Mouse (Mus musculus) granulocyte monocyte progenitor cell, adult 5-6 weeks (primary cell): Measurements from ENCODE around the gene Nelfe. TPM values are rescaled to one million over a fixed set of nuclear protein-coding genes. Genes with fewer than 3 reads are reported as not detected.
"Not testable (repeated sequence)": the region's sequence is repeated elsewhere in the genome, so short reads cannot be mapped to it uniquely, and the experiment has no call there.

ENCODE experiments used
- ATAC-seq: replicated peaks from 2 replicates; pipeline ENCODE4 v1.8.0; 2016; ENCODE audit warnings: mild to moderate bottlenecking, moderate TSS enrichment, inconsistent platforms; ENCODE audit not compliant: poor library complexity, severe bottlenecking
- total RNA-seq, 2 experiments: library from RNA; stranded (forward) in 1 of 2; stranded (reverse) in 1 of 2; fragments of 200-712, 200-1000 nt in 1 of 2; fragments of >200 nt in 1 of 2; fragmentation: Nextera tagmentation in 1 of 2; gene quantifications; 2 replicates each; pipeline ENCODE4 v1.2.3; 2014 to 2017

Gene Nelfe
- 53.3 and 54.5 TPM in 2 replicates for total RNA-seq (2014; fragmentation: Nextera tagmentation)
- 37.1 and 57.3 TPM in 2 replicates for total RNA-seq (2017)

GRCm38 (mm10) chr17:34849722-34850516, at the start of gene Nelfe, which contains the start of gene Skiv2l:
Nelfe (plus strand) TSS chr17:34850391.
Skiv2l (minus strand) TSS chr17:34850210.
- peak; percentile 98 for ATAC-seq

GRCm38 (mm10) chr17:34800781-34801305, 49.3 kb upstream of the Nelfe start:
- ATAC-seq, result not testable (repeated sequence)

DNA sequence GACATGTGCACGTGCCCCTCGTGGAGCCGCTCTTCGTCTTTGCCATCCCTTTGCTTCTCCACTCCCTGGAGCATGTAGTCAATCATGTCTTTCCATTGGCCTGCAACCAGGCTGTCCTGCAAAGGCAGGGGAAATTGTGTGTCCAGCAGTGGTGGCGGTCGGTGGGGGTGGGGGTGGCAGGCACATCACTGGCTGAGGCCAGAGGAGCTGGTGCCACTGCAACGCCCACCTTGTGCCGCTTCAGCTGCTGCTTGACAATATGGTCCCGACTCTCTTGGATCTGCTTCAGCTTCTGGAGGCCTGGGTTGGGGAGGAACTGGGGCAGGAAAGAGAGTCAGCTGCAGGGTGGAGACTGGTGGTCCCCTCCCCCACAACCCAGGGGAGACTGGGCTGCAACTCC, 47.4 kb upstream of the Nelfe start:
- ATAC-seq, result not testable (repeated sequence)

DNA sequence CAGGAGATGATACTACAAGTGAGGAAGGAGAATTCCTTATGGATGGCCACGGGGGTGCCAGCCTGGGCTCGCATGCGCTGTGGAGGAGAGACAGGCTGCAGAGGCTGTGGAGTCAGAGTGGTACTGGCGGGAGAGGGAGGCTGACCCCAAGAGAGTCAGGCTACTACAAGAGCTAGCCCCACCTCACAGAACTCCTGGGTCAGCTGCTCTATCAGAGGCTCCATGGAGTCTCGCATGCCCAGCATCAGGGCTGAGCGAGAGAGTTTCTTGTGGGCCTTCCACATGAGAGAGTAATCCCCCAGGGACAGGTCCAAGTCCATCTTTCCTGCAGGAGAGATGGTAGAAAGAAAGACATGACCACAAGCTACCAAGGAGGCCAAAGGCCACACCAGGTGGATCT, 46.8 kb upstream of the Nelfe start:
- ATAC-seq, result not testable (repeated sequence)

- ATAC-seq, result not testable (repeated sequence)
Observed at GRCm38 (mm10) chr17:34804301-34804700, 45.9 kb upstream of the Nelfe start, which contains the start of gene Cyp21a1. Cyp21a1 (minus strand) TSS chr17:34804561.

DNA sequence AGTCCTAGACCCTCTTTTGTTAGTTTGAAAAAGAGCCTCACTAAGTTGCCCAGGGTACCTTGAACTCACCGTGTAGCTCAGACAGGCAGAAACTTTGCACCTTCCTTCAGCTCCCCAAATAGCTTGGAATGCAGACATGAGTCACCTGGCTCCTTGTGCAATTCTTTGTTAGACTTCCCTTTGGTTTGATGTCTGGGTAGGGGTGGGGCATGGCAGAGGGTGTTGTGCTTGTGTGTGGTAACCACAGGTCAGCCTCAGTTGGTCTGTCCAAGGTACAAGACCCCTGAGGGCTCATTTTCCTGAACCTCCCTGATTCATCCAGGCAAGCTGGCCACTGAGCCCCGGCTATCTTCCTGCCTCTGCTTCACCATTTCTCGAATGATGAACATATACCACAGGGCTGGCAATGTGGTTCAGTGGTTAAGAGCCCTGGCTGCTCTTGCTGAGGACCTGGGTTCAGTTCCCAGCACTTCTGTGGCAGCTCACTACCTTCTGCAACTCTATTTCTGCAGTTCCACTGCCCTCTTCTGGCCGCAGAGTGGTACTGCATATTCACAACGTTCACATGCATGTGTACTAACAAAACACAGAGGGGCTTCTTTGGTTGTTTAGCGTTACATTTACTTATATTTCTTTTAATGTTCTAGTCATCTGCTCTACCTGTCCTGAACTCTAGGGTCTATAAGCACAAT, 45.2 kb upstream of the Nelfe start:
- ATAC-seq, result no peak

GRCm38 (mm10) chr17:34807176-34807575, 43.0 kb upstream of the Nelfe start:
- no peak for ATAC-seq

GRCm38 (mm10) chr17:34808599-34809205, 41.5 kb upstream of the Nelfe start:
- no peak for ATAC-seq

DNA sequence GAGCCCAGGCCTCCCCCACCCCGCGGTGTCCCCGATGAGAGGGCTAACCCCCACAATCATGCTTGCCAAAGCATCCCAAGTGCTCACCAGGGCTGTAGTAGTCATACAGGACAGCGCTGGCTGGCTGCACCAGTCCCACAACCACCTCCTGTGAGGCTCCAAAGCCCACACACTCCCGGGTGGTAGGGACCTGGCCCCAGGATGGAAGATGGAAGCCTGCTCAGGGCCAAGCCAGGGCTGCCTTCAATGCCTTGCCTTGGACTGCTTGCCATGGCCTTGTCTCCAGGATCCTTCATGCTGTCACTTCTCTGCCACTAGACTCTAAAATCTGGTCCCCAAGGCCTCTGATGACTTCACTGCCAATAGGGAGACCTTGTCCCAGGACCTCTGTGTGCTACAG, 39.8 kb upstream of the Nelfe start:
- not testable (repeated sequence) for ATAC-seq

DNA sequence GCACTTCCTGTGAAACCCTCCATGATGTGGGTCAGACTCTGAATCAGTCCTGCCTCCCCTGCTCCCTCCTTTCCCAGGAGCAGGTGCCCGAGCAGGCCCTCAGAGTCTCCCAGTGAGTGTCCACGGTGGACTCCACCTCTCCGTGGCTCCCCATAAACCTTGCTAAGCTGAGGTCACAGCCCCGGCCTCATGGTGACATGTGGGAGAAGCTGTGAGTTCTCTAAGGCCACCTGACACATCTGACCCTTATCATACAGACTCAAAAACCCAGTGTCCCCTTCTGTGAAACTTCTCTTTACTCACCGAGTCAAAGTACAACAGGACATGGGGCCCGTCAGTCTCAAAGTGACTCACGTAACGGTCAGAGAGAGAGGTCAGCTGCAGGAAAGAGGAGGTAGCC, 39.4 kb upstream of the Nelfe start:
- not testable (repeated sequence) for ATAC-seq

DNA sequence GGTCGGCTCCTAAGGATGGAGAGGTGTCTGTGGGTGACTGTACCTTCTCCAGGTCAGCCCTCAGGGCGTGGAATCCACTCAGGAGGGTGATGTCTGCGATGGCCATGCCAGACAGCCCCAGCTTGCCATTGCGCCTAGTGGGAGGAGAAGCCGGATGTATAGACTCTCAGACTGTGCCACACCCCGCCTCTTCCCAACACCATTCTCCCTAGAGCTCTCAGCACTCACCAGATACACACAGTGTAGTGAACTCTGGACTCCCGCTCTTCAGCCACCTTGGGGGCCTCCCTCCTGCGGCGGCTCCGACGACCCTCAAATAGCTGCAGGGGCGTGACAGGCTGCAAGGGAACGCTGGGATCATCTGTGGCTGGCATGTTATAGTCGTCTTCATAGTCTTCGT, 38.9 kb upstream of the Nelfe start:
- ATAC-seq, result no peak

GRCm38 (mm10) chr17:34813747-34814146, 36.4 kb upstream of the Nelfe start:
- not testable (repeated sequence) for ATAC-seq

- no peak for ATAC-seq
Observed at GRCm38 (mm10) chr17:34814818-34815370, 35.3 kb upstream of the Nelfe start.

- not testable (repeated sequence) for ATAC-seq
Observed at GRCm38 (mm10) chr17:34830776-34831175, 19.4 kb upstream of the Nelfe start.

DNA sequence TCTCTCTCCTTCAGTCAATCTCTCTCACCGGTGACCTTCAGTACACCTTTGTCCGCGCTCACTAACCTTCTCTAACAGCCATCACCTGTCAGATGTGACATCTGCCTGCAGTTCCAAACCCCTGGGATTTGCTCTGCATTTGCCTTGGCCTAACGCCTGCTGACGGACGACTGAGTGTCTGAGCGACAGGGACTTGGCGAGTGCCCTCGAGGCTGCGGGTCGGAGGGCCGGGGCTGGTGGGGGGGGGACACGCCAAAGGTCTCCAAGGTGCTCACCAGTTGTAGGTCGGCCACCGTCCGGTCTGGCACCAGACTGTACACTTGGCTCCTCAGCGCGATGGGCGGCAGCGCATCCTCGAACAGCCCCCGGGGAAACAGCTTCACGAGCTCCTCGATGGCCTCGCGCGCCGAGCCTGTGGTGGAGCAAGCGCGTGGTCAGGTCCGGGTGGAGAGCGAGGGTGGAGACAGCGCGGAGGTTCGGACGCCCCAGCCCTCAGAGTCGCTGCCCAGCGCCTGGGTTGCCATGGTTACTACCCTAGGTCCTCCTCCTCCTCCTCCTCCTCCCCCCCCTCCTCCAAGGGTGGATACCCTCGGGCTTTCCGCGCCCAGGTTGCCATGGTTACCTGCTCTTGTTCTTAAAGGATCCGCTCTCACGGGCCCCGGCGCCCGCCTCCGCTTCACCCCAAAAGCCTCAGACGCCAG, 13.9 kb upstream of the Nelfe start:
- ATAC-seq, result peak; percentile 63

- peak; percentile 96 for ATAC-seq
Observed at GRCm38 (mm10) chr17:34836856-34837221, 13.4 kb upstream of the Nelfe start, which contains the start of the genes Stk19 and Dxo. Stk19 (minus strand) TSS chr17:34836945. Dxo (plus strand) TSS chr17:34837019.

DNA sequence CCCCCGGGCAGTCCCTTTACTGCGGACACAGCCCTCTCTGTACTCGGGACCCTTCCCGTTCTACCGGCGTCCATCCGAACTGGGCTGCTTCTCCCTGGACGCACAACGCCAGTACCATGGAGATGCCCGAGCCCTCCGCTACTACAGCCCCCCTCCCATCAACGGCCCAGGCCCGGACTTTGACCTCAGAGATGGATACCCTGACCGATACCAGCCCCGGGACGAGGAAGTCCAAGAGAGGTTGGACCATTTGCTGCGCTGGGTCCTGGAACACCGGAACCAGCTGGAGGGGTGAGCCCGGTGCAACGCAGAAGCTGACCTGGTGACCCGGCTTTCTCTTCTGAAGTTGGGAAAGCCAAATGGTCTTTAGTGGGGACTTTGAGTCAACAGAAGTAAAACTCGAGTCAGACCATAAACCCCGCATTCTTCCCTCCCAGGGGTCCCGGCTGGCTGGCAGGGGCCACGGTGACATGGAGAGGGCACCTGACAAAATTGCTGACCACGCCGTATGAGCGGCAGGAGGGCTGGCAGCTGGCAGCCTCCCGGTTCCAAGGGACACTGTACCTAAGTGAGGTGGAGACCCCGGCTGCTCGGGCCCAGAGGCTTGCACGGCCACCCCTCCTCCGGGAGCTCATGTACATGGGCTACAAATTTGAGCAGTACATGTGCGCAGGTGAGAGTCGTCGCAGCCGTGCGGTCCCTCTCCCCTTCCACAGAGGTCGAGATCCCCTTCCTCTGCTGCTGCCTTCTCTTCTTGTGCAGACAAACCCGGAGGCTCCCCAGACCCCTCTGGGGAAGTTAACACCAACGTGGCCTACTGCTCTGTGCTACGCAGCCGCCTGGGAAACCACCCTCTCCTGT, 12.5 kb upstream of the Nelfe start:
- no peak for ATAC-seq

DNA sequence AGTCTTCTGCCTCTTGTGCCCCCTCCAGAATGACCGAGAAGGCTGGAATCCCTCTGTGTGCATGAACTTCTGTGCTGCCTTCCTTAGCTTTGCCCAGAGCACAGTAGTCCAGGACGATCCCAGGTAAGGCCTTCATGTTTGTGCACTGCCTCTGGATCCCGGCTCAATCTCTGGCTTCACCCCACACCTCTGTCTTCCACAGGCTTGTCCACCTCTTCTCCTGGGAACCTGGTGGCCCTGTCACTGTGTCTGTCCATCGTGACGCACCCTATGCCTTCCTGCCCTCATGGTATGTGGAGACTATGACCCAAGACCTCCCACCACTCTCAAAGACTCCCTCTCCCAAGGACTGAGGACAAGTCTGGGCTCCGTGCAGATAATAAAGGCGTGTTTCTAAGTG, 11.4 kb upstream of the Nelfe start:
- ATAC-seq, result no peak
